Mouse (Mus musculus): Measurements from ENCODE around the gene Stau1. TPM values are rescaled to one million over a fixed set of nuclear protein-coding genes. Genes with fewer than 3 reads are reported as not detected.

Stau1 gene
- total and polyA plus RNA-seq, 3 experiments = 14.3 to 48.1 TPM; not detected in 1

DNA sequence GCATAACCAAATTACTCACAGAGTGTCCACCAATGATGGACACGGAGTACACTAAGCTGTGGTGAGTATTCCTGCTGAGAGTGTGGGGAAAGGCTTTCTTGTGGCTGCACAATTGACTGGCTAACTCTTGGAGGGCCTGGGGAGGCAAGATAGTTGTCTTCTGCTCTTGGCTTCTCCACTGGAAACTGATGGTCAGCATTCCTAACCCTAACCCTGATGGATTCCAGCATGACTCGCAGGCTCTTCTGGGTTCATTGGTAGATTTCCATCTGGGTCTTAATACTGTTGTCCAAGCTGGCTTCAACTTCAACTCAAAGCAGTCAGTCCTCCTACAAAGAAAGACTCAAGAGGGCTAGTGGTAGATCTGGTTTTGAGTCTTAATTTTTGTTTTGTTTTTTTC, 53.0 kb downstream of the Stau1 start:
- no peaks in the 10 kb centered on the region for H3K9me3 ChIP-seq (replicated peaks; ENCODE audit: insufficient read depth, low read length)
- H3K27me3 ChIP-seq (ENCODE audit: control insufficient read depth in 1 of 2, insufficient read depth in 2 of 2, low read length in 2 of 2) = no peaks in the 10 kb centered on the region

DNA sequence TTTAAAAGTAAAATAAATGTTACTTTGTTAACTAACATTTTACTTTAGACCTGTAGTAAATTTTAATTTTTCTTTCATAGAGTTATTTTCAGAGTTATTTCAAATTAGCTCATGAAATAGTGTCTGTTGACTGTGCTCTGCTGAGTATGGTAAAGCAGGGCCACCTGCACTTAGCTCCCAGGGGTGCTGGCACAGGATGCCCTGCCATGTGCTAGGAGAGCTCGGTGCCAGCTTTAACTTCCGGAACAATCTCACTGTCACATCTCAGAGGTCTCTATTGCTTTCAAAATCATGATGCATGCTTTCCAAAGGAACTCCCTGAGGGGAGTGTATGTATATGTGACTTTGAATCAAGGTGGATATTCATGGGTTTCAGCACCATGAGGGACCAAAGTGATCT, 59.9 kb downstream of the Stau1 start:
- no peaks in the 10 kb centered on the region for H3K79me2 ChIP-seq (ENCODE audit: control insufficient read depth, insufficient read depth, low read length, poor library complexity)
- TF ChIP-seq MEF2A (IDR thresholded peaks at IDR 0.05; ENCODE audit: extremely low read depth, insufficient replicate concordance, low read depth, low read length, poor library complexity, severe bottlenecking) (no peak), ZMIZ1 (IDR thresholded peaks at IDR 0.05; ENCODE audit: low read depth, low read length) (no peak), POLR2AphosphoS2 (IDR thresholded peaks at IDR 0.05; ENCODE audit: low read length) (no peak), TAL1 (IDR thresholded peaks at IDR 0.05; ENCODE audit: low read length) (no peak), KAT2A (conservative IDR thresholded peaks at IDR 0.05; ENCODE audit: low read depth, low read length) (no peak), NELFE (IDR thresholded peaks at IDR 0.05; ENCODE audit: low read depth, low read length) (no peak), ZKSCAN1 (IDR thresholded peaks at IDR 0.05; ENCODE audit: low read depth, low read length) (no peak), UBTF (IDR thresholded peaks at IDR 0.05; ENCODE audit: borderline replicate concordance, insufficient read depth, low read depth, low read length) (no peak), MYC (IDR thresholded peaks at IDR 0.05; ENCODE audit: low read depth, low read length) (no peak), MXI1 (IDR thresholded peaks at IDR 0.05; ENCODE audit: low read depth, low read length) (no peak), MYB (IDR thresholded peaks at IDR 0.05; ENCODE audit: low read depth, low read length) (no peak), ELF1 (IDR thresholded peaks at IDR 0.05; ENCODE audit: low read depth, low read length) (no peak), HCFC1 (IDR thresholded peaks at IDR 0.05; ENCODE audit: low read depth, low read length) (no peak), TCF12 (IDR thresholded peaks at IDR 0.05; ENCODE audit: low read depth, low read length) (no peak), ZNF384 (IDR thresholded peaks at IDR 0.05; ENCODE audit: low read depth, low read length) (no peak)
- no peaks in the 10 kb centered on the region for H3K4me1 ChIP-seq (ENCODE audit: control insufficient read depth in 1 of 2, insufficient read depth in 2 of 2, low read length in 2 of 2)
- no peak for DNase-seq (ENCODE audit: low read depth, low spot score)
- no peak overlapping the region for H3K4me3 ChIP-seq (ENCODE audit: control insufficient read depth in 1 of 2, insufficient read depth in 1 of 2, low read depth in 2 of 2, low read length in 2 of 2)
- H3K36me3 ChIP-seq (ENCODE audit: control insufficient read depth in 1 of 2, insufficient read depth in 2 of 2, low read length in 2 of 2) = peaks cover 2 to 44% of the 10 kb centered on the region in 2 experiments; a peak in 2 of 4 replicates
- H3K27ac ChIP-seq (ENCODE audit: control insufficient read depth, low read depth, low read length) = no peak overlapping the region
- H3K9ac ChIP-seq (ENCODE audit: control insufficient read depth, low read depth, low read length, poor library complexity, severe bottlenecking) = no peak overlapping the region
- no peaks in the 10 kb centered on the region for H3K9me3 ChIP-seq (replicated peaks; ENCODE audit: insufficient read depth, low read length)
- no peaks in the 10 kb centered on the region for H3K27me3 ChIP-seq (ENCODE audit: control insufficient read depth in 1 of 2, insufficient read depth in 2 of 2, low read length in 2 of 2)

More for the DNA sequence above, 53.0 kb downstream of the Stau1 start:
- no peak for TF ChIP-seq GATA1 (IDR thresholded peaks at IDR 0.05; ENCODE audit: low read depth, low read length)
- no peak for TF ChIP-seq ETS1 (IDR thresholded peaks at IDR 0.05; ENCODE audit: low read depth, low read length)
- TF ChIP-seq UBTF (IDR thresholded peaks at IDR 0.05; ENCODE audit: borderline replicate concordance, insufficient read depth, low read depth, low read length) = no peak
- TF ChIP-seq MAFK (IDR thresholded peaks at IDR 0.05; ENCODE audit: borderline replicate concordance, low read depth, low read length) = no peak
- no peak for TF ChIP-seq USF1 (IDR thresholded peaks at IDR 0.05; ENCODE audit: low read depth, low read length)
- TF ChIP-seq GABPA (IDR thresholded peaks at IDR 0.05; ENCODE audit: low read depth, low read length) = no peak
- no peak for TF ChIP-seq MXI1 (IDR thresholded peaks at IDR 0.05; ENCODE audit: low read depth, low read length)
- TF ChIP-seq USF2 (IDR thresholded peaks at IDR 0.05; ENCODE audit: borderline replicate concordance in 1 of 2, insufficient read depth in 1 of 2, low read depth in 1 of 2, low read length in 2 of 2) = no peak
- no peak for TF ChIP-seq TCF12 (IDR thresholded peaks at IDR 0.05; ENCODE audit: low read depth, low read length)
- TF ChIP-seq BHLHE40 (IDR thresholded peaks at IDR 0.05; ENCODE audit: borderline replicate concordance, low read depth, low read length) = no peak
- TF ChIP-seq EP300 (IDR thresholded peaks at IDR 0.05; ENCODE audit: low read depth in 1 of 2, low read length in 2 of 2) = no peak
- no peak for TF ChIP-seq POLR2AphosphoS2 (IDR thresholded peaks at IDR 0.05; ENCODE audit: low read length)
- TF ChIP-seq HCFC1 (IDR thresholded peaks at IDR 0.05; ENCODE audit: low read depth, low read length) = no peak
- Histone ChIP-seq H3K79me2 (ENCODE audit: control insufficient read depth, insufficient read depth, low read length, poor library complexity) (no peaks in the 10 kb centered on the region), H3K4me1 (ENCODE audit: control insufficient read depth in 1 of 2, insufficient read depth in 2 of 2, low read length in 2 of 2) (no peaks in the 10 kb centered on the region), H3K4me3 (ENCODE audit: control insufficient read depth in 1 of 2, insufficient read depth in 1 of 2, low read depth in 2 of 2, low read length in 2 of 2) (no peak overlapping the region), H3K36me3 (ENCODE audit: control insufficient read depth in 1 of 2, insufficient read depth in 2 of 2, low read length in 2 of 2) (peaks cover 0 to 29% of the 10 kb centered on the region in 2 experiments; a peak in 2 of 4 replicates), H3K9ac (ENCODE audit: control insufficient read depth, low read depth, low read length, poor library complexity, severe bottlenecking) (no peak overlapping the region), H3K27ac (ENCODE audit: control insufficient read depth, low read depth, low read length) (no peak overlapping the region)
- no peak for DNase-seq (ENCODE audit: low read depth, low spot score)

All from MEL (cell line).